Mouse (Mus musculus): ENCODE data around the gene Prmt3. TPM values are rescaled to one million over a fixed set of nuclear protein-coding genes. Genes with fewer than 3 reads are reported as not detected.
A peak's percentile ranks its signal among the peaks of the same experiment; 100 is the strongest.

Gene Prmt3
- polyA plus RNA-seq, 1 experiment from 2014 or later, result 54.5 TPM

GRCm38 (mm10) chr7:49766166-49766565 lies 12.0 kb upstream of the Prmt3 start:
- H3K27ac ChIP-seq, result no peak overlapping the region
- H3K4me2 ChIP-seq (replicated peaks), result no peak overlapping the region
- no peak overlapping the region for H3K4me3 ChIP-seq
- no peak overlapping the region for H3K9ac ChIP-seq
- peaks cover 8% of the 10 kb centered on the region; the same call in 1 of the 2 replicates for H3K27me3 ChIP-seq (replicated peaks)
- 91% methylated on average over 7 of the region's 7 CpGs for WGBS
- no peaks in the 10 kb centered on the region for H3K9me3 ChIP-seq
- ATAC-seq (ENCODE audit: low FRiP score, low read depth), result no peak
- no peaks in the 10 kb centered on the region for H3K36me3 ChIP-seq
- no peaks in the 10 kb centered on the region for H3K4me1 ChIP-seq

GRCm38 (mm10) chr7:49768509-49768908 lies 9.6 kb upstream of the Prmt3 start:
- no peaks in the 10 kb centered on the region for H3K4me1 ChIP-seq
- H3K36me3 ChIP-seq, result no peaks in the 10 kb centered on the region
- no peaks in the 10 kb centered on the region for H3K9me3 ChIP-seq
- 50% methylated on average over 9 of the region's 9 CpGs for WGBS
- no peak overlapping the region for H3K9ac ChIP-seq
- no peak overlapping the region for H3K27ac ChIP-seq
- ATAC-seq (ENCODE audit: low FRiP score, low read depth), result no peak
- H3K4me2 ChIP-seq (replicated peaks), result no peak overlapping the region
- peaks cover 7% of the 10 kb centered on the region; the same call in 1 of the 2 replicates for H3K27me3 ChIP-seq (replicated peaks)
- H3K4me3 ChIP-seq, result no peak overlapping the region

- 96% methylated on average over 2 of the region's 2 CpGs for WGBS
- no peak for ATAC-seq (ENCODE audit: low FRiP score, low read depth)
- no peak overlapping the region for H3K9ac ChIP-seq
These were observed 3.8 kb upstream of the Prmt3 start for GRCm38 (mm10) chr7:49774396-49774795.

GRCm38 (mm10) chr7:49777585-49777984 lies 561 bp upstream of the Prmt3 start:
- H3K9me3 ChIP-seq, result no peaks in the 10 kb centered on the region
- no peak overlapping the region for H3K9ac ChIP-seq
- 61% methylated on average over 3 of the region's 3 CpGs for WGBS
- H3K27ac ChIP-seq, result no peak overlapping the region
- ATAC-seq (ENCODE audit: low FRiP score, low read depth), result peak; percentile 14
- no peaks in the 10 kb centered on the region for H3K27me3 ChIP-seq (replicated peaks)
- peaks cover 7% of the 10 kb centered on the region for H3K36me3 ChIP-seq
- H3K4me2 ChIP-seq (replicated peaks), result 0 out of 2 replicates have a peak overlapping the region, but pooled peaks have one; percentile 70
- H3K4me3 ChIP-seq, result no peak overlapping the region
- H3K4me1 ChIP-seq, result peaks cover 12% of the 10 kb centered on the region; the same call in 1 of the 2 replicates

More at GRCm38 (mm10) chr7:49774396-49774795, 3.8 kb upstream of the Prmt3 start:
- no peak overlapping the region for H3K4me3 ChIP-seq
- no peaks in the 10 kb centered on the region for H3K27me3 ChIP-seq (replicated peaks)
- H3K36me3 ChIP-seq, result no peaks in the 10 kb centered on the region
- H3K27ac ChIP-seq, result no peak overlapping the region
- H3K9me3 ChIP-seq, result no peaks in the 10 kb centered on the region
- peaks cover 4% of the 10 kb centered on the region; the same call in 1 of the 2 replicates for H3K4me1 ChIP-seq
- no peak overlapping the region for H3K4me2 ChIP-seq (replicated peaks)

- H3K9me3 ChIP-seq, result no peaks in the 10 kb centered on the region
- H3K4me2 ChIP-seq (replicated peaks), result peak overlapping the region; percentile 70
- ATAC-seq (ENCODE audit: low FRiP score, low read depth), result peak; percentile 6; the same call in 1 of the 2 replicates
- H3K27me3 ChIP-seq (replicated peaks), result no peaks in the 10 kb centered on the region
- H3K27ac ChIP-seq, result no peak overlapping the region
- peaks cover 7% of the 10 kb centered on the region for H3K36me3 ChIP-seq
- WGBS, result 72% methylated on average over 12 of the region's 12 CpGs
- peak overlapping the region; percentile 74; the same call in 1 of the 2 replicates for H3K9ac ChIP-seq
- peaks cover 12% of the 10 kb centered on the region; the same call in 1 of the 2 replicates for H3K4me1 ChIP-seq
- H3K4me3 ChIP-seq, result peak overlapping the region; percentile 71
These were observed 914 bp downstream of the Prmt3 start for GRCm38 (mm10) chr7:49778904-49779615.

- H3K4me3 ChIP-seq, result no peak overlapping the region
- H3K4me1 ChIP-seq, result peaks cover 12% of the 10 kb centered on the region; the same call in 1 of the 2 replicates
- no peak overlapping the region for H3K4me2 ChIP-seq (replicated peaks)
- no peaks in the 10 kb centered on the region for H3K9me3 ChIP-seq
- no peak for ATAC-seq (ENCODE audit: low FRiP score, low read depth)
- H3K36me3 ChIP-seq, result peaks cover 10% of the 10 kb centered on the region
- no peaks in the 10 kb centered on the region for H3K27me3 ChIP-seq (replicated peaks)
- no peak overlapping the region for H3K9ac ChIP-seq
- 97% methylated on average over 2 of the region's 2 CpGs for WGBS
- H3K27ac ChIP-seq, result no peak overlapping the region
These were observed 4.9 kb downstream of the Prmt3 start for GRCm38 (mm10) chr7:49783017-49783416.

GRCm38 (mm10) chr7:49785141-49785540 lies 7.0 kb downstream of the Prmt3 start:
- H3K4me2 ChIP-seq (replicated peaks), result no peak overlapping the region
- peaks cover 10% of the 10 kb centered on the region for H3K36me3 ChIP-seq
- no peak for ATAC-seq (ENCODE audit: low FRiP score, low read depth)

GRCm38 (mm10) chr7:49786618-49787382 lies 8.7 kb downstream of the Prmt3 start:
- 43% methylated on average over 12 of the region's 12 CpGs for WGBS
- no peak overlapping the region for H3K4me2 ChIP-seq (replicated peaks)
- H3K9ac ChIP-seq, result no peak overlapping the region
- H3K4me1 ChIP-seq, result no peaks in the 10 kb centered on the region
- no peak overlapping the region for H3K4me3 ChIP-seq
- H3K27me3 ChIP-seq (replicated peaks), result no peaks in the 10 kb centered on the region
- H3K27ac ChIP-seq, result no peak overlapping the region
- H3K9me3 ChIP-seq, result no peaks in the 10 kb centered on the region
- ATAC-seq (ENCODE audit: low FRiP score, low read depth), result peak; percentile 72
- peaks cover 12% of the 10 kb centered on the region; the same call in 1 of the 2 replicates for H3K36me3 ChIP-seq

More at GRCm38 (mm10) chr7:49785141-49785540, 7.0 kb downstream of the Prmt3 start:
- no peak overlapping the region for H3K27ac ChIP-seq
- H3K9me3 ChIP-seq, result no peaks in the 10 kb centered on the region
- WGBS, result 94% methylated on average over 7 of the region's 7 CpGs
- no peak overlapping the region for H3K4me3 ChIP-seq
- 0 out of 2 replicates have a peak, but pooled peaks cover under 1% of the 10 kb centered on the region for H3K4me1 ChIP-seq
- no peak overlapping the region for H3K9ac ChIP-seq
- no peaks in the 10 kb centered on the region for H3K27me3 ChIP-seq (replicated peaks)

GRCm38 (mm10) chr7:49787383-49787645 lies 9.2 kb downstream of the Prmt3 start:
- Histone ChIP-seq H3K36me3 (peaks cover 12% of the 10 kb centered on the region; the same call in 1 of the 2 replicates), H3K4me3 (no peak overlapping the region)

GRCm38 (mm10) chr7:49794304-49794703 lies 16.2 kb downstream of the Prmt3 start:
- WGBS, result 88% methylated on average over 2 of the region's 2 CpGs
- H3K4me2 ChIP-seq (replicated peaks), result no peak overlapping the region

More at GRCm38 (mm10) chr7:49787383-49787645, 9.2 kb downstream of the Prmt3 start:
- Histone ChIP-seq H3K27me3 (replicated peaks) (no peaks in the 10 kb centered on the region), H3K4me1 (no peaks in the 10 kb centered on the region), H3K4me2 (replicated peaks) (no peak overlapping the region), H3K9ac (no peak overlapping the region), H3K9me3 (no peaks in the 10 kb centered on the region), H3K27ac (no peak overlapping the region)
- 80% methylated on average over 3 of the region's 3 CpGs for WGBS
- ATAC-seq (ENCODE audit: low FRiP score, low read depth), result peak; percentile 61; the same call in 1 of the 2 replicates

GRCm38 (mm10) chr7:49797171-49797570 lies 19.0 kb downstream of the Prmt3 start:
- H3K4me2 ChIP-seq (replicated peaks), result no peak overlapping the region
- no peak for ATAC-seq (ENCODE audit: low FRiP score, low read depth)

More at GRCm38 (mm10) chr7:49794304-49794703, 16.2 kb downstream of the Prmt3 start:
- H3K4me1 ChIP-seq, result no peaks in the 10 kb centered on the region
- no peaks in the 10 kb centered on the region for H3K9me3 ChIP-seq
- H3K27ac ChIP-seq, result no peak overlapping the region
- peaks cover 22% of the 10 kb centered on the region; the same call in 1 of the 2 replicates for H3K36me3 ChIP-seq
- H3K9ac ChIP-seq, result no peak overlapping the region
- no peak for ATAC-seq (ENCODE audit: low FRiP score, low read depth)
- no peaks in the 10 kb centered on the region for H3K27me3 ChIP-seq (replicated peaks)
- no peak overlapping the region for H3K4me3 ChIP-seq

GRCm38 (mm10) chr7:49803511-49803910 lies 25.4 kb downstream of the Prmt3 start:
- Histone ChIP-seq H3K27me3 (replicated peaks) (no peaks in the 10 kb centered on the region), H3K36me3 (peaks cover 11% of the 10 kb centered on the region; the same call in 1 of the 2 replicates), H3K4me2 (replicated peaks) (no peak overlapping the region), H3K4me3 (no peak overlapping the region), H3K9me3 (no peaks in the 10 kb centered on the region), H3K4me1 (no peaks in the 10 kb centered on the region), H3K9ac (no peak overlapping the region), H3K27ac (no peak overlapping the region)
- ATAC-seq (ENCODE audit: low FRiP score, low read depth), result no peak
- WGBS, result 90% methylated on average over 6 of the region's 6 CpGs

More at GRCm38 (mm10) chr7:49797171-49797570, 19.0 kb downstream of the Prmt3 start:
- Histone ChIP-seq H3K27ac (no peak overlapping the region), H3K4me3 (no peak overlapping the region), H3K9me3 (no peaks in the 10 kb centered on the region), H3K9ac (no peak overlapping the region), H3K36me3 (peaks cover 24% of the 10 kb centered on the region; the same call in 1 of the 2 replicates), H3K27me3 (replicated peaks) (no peaks in the 10 kb centered on the region), H3K4me1 (no peaks in the 10 kb centered on the region)
- WGBS, result 84% methylated on average over 1 of the region's 1 CpGs

Measured in neural tube, embryonic 12.5 days (tissue).